Mouse (Mus musculus) liver, adult 2 months (tissue): ENCODE results near the gene Kcnb1.

ENCODE experiments used
- CTCF ChIP-seq: fragments of 200-500 bp; IDR thresholded peaks from 2 replicates; pipeline ENCODE4 v1.5.1; 2011; ENCODE audit warnings: low read depth, low read length, control low read depth
- POLR2A ChIP-seq: fragments of 200-500 bp; IDR thresholded peaks from 2 replicates; pipeline ENCODE4 v1.6.1; 2011; ENCODE audit warnings: low read length, control low read depth; ENCODE audit not compliant: insufficient read depth; ENCODE audit errors: extremely low read depth

- TF ChIP-seq POLR2A = no peak
- TF ChIP-seq CTCF = no peak
Observed at GRCm38 (mm10) chr2:167150880-167151279, 39.1 kb downstream of the Kcnb1 start.
